Mouse (Mus musculus): ENCODE data around the gene Gna11.

GRCm38 (mm10) chr10:81519227-81519977, 25.6 kb downstream of the Gna11 start:
- TF ChIP-seq MAFK (IDR thresholded peaks at IDR 0.05; ENCODE audit: insufficient read depth, low read depth, low read length) = no peak
- TF ChIP-seq CHD2 (IDR thresholded peaks at IDR 0.05; ENCODE audit: low read depth, low read length) = no peak
- no peak for TF ChIP-seq HCFC1 (IDR thresholded peaks at IDR 0.05; ENCODE audit: borderline replicate concordance, insufficient read depth, low read length)
- no peak for TF ChIP-seq ZNF384 (IDR thresholded peaks at IDR 0.05; ENCODE audit: low read depth, low read length)
- no peak for TF ChIP-seq ZC3H11A (IDR thresholded peaks at IDR 0.05; ENCODE audit: borderline replicate concordance, low read depth, low read length)
